Mouse (Mus musculus) lung, postnatal 0 days (tissue): ENCODE results near the gene B230217C12Rik.

ENCODE experiments used
- CTCF ChIP-seq: IDR thresholded peaks from 2 replicates; pipeline ENCODE4 v1.5.1; 2016; ENCODE audit warnings: antibody characterized with exemption, mild to moderate bottlenecking
- EP300 ChIP-seq: IDR thresholded peaks from 2 replicates; pipeline ENCODE4 v1.6.1; 2016; ENCODE audit warnings: antibody characterized with exemption, mild to moderate bottlenecking, control low read depth

DNA sequence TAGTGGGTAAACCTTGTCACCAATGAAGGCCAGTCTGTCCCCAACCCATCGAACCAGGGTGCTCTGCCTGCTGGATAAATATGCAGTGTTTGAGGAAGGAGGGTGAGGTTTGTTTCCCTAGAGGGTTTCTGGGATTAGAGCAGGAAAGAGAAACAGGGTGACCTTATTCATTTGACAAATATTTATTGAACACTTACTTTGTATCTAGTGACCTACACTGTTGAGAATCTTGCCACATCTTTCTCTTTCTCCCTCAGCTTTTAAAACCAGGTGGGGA lies 38.4 kb upstream of the B230217C12Rik start:
- TF ChIP-seq CTCF (no peak), EP300 (no peak; the same call in 1 of the 2 replicates)
